Mouse (Mus musculus) right cerebral cortex, postnatal 10 days (tissue): ENCODE results near the gene Cpd.

Experiments used
- DNase-seq, 2 experiments: peaks; one replicate each; pipeline ENCODE4 v3.0.0; 2021; ENCODE audit warnings: low spot score in 2 of 2

Gene Cpd

DNA sequence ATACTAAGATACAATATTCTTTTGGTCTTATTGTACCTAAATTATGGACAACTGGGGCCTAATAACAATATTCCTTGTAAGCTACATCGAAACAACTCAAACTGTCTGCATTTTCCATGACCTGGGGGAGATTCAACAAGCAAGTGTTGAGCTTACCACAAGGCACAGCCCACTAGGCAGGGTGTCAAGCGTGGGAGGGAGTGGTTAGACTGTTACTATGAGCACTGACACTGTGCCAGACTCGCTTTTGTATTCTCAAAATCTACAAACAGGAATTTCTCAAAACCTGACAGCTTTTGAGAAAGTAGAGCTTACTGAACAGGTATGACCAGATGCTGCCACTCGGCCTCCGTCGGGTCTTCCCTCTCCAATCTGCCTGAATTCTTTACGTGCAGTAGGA, 55.5 kb downstream of the Cpd start:
- no peak for DNase-seq

DNA sequence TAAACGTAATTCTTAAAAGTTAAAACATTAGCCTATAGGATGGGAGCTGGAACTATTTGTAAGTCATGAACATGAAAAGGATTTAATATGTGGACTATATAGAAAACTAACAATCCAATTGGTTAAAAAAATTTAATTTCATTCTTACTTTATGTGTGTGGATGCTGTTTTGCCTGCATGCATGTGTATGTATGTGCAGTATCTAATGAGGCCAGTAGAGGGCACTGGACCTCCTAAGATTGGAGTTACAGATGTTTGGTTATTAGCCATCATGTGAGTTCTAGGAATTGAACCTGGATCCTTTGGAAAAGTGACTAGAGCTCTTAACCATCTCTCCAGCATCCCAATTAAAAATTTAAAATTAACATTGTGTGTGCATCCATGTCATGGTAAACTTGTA, 57.6 kb downstream of the Cpd start:
- peak in 1 of 2 experiments; percentile 52 for DNase-seq

DNA sequence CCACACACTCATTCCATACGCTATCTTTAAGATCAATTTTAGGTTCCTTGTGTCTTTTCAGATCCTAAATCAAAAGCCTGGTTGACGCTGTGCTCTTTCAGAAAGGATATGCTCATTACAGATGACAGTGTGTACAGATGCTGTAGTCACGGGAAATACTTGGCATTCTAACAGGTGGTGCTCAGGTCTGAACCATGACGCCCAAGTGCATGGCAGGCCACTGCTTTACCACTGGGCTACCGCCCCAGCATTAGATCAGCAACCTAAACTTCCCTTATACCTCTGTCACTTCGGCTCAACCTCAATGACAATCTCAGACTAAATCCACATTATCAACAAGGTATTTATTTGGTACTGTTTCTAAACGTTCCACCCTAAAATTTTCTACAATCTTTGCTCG, 71.3 kb downstream of the Cpd start:
- no peak for DNase-seq

DNA sequence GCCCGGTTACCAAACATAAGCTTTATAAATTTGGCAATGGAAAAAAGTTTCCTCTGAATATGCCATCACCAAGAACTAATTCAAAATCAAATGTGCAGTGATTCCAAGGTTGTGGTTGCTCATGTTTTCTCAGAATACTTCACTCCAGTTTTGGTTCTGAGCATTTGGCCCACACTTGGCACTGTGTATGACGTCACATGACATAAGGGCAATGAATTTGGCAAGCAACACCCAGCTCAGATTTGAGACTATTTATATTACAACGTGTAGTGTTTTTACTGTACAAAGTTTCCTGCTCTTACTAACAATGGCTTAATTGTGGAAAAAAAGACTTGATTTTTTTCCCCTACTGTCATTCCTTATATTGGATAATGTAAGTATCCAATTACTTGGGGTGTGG, 73.0 kb downstream of the Cpd start:
- no peak for DNase-seq

DNA sequence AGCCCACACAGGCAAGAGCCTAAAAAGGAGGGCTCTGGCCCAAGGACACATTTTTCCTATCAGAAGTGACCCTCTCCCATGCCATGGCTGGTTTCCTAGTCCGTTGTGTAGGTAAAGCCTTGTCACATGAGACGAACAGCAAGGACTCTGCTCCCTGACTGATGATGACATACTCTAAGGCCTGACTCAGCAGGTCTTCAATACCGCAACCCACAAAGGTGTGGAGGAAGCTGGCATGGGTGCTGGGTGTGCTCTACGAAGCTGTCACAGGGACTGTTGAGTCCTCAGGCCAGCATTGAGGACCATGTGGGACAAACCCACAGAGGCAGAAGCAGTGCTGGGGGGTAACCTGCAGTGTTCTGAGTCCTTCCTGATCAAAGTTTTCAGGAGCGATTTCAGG, 76.3 kb downstream of the Cpd start:
- DNase-seq: no peak

DNA sequence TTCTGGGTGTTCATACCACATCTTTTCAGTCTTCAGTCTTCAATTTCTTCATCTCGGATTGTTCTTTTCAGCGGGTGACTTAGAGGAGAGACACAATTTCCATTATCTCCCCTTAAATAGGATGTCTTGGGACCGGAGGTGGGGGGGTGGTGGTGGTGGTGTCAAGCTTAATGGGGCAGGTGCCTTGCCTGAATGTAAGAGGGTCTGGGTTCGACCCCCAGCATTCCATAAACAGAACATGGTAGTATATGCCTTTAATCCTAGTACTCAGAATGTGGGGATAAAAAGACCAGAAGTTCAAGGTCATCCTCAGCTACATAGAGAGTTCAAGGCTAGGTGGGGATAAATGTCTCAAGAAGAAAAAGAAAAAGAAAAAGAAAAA, 83.1 kb downstream of the Cpd start:
- DNase-seq: no peak

DNA sequence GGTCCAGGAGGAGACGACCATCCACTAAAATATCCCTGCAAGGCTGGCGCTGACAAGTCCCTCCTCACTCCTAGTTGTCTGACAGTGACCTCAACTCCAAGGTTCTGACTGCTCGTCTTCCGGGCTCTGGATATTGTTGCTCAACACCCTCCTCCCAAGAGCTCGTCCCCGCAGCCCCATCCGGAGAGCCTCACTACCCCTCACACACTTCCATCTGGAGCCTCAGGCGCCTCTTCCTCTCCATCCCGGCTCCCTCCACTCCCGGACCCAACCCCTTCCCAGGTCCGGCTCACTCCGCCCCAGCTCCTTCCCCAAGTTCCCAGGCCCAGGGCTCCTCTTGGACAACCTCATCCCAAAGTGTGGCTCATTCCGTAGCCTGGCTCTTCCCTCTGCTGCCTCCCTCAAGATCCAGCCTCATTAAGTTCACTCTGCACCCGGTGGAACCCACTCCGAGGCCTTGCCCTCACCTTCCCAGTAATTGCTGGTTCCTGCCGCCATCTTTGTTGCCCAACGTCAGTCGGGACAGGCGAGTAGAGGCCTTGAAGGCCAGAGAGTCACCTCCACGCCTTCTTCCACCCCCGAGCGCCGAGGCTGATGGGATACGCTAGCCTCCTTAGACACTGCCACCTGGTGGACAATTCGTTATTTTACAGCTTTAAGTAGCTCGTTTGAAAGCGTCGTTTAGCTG, 83.6 kb downstream of the Cpd start, which contains the start of gene Gosr1:
TSS of gene Gosr1 (minus strand) at position 527 of the 688 bp plus-strand sequence.
- peak; percentile 96 to 97 for DNase-seq

DNA sequence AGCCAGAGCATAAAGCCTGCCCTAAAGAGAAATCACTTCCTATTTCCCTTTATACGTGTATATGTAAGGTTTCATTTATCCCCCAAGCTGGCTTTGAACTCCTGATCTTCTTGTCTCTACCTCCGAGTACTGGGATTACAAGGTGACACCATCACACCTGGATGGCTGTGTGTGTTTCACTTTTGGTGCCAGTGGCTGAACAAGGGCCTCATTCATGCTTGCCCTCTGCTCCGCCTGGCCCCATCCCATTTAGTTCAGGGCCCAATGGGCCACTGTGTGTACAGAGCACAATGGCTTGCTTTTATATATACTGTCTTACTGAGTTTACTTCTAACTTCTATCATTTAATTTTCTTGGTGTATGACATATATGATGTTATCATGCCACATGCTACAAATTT, 94.5 kb downstream of the Cpd start:
- DNase-seq: no peak

DNA sequence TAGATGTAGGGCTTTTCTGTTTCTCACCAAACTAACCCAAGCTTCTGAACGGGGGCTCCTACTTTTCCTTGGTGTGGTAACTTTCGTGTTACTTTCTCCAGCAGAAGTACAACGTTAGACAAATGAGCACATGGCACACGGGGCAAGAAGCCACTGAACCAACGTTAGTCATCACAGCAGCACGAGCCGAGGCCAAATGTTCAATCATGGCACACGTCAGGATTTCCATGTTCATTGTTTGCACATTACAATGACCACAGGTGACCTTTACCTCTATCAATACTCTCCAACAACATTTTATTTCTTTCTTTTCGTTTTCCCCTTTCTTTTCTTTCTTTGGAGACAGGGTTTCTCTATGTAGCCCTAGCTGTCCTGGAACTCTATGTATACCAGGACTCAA, 98.0 kb downstream of the Cpd start:
- no peak for DNase-seq

DNA sequence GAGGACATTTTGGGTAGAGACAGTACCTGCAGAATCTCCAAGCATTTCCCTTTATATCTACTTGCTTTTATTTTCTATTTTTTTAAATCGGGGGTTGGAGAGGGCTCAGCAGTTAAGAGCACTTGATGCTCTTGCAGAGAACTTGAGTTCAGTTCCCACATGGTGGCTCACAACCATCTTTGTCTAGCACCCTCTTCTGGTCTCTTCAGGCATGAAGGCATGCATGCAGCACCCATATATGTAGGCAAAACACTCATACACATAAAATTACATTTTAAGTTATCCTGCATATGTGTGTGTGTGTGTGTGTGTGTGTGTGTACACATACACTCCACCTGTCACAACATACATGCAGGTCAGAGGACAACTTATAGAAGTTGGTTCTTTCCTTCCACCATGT, 100.9 kb downstream of the Cpd start:
- DNase-seq: no peak

DNA sequence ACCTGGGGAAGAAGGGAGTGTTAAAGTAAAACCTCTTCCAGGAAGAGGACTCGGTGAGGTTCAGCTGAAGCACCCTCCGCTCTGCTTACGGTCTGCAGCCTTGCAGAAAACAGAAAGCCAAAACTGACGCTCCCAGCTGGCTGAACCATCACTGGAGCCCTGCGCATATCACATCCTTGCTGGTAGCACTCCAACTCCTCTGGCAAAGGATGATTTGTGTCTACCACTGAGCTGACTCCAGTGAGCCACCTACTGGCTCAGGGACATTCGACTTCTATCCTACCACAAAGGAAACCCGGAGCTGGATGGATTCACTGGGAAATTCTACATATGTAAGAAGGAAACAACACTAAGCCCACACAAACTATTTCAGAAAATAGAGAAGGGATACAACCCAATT, 102.3 kb downstream of the Cpd start:
- DNase-seq: peak; percentile 59 to 65

DNA sequence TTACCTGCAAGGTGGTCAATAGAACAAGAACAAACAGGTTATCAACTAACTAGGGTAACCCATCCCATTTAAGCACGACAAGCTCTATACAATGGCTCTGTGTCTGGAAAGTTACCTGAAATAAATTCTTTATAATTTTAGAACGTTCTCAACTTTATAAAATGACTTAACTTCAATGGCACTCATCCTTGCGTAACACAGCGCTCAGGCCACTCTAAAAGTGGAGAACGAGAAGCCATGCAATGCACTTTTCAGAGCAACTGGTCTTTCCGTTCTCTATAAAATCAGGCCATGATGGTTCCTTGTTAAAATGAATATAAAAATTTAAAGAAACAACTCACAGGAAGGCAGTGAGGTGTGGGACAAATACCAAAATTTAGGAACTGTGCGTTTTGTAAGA, 104.3 kb downstream of the Cpd start:
- no peak for DNase-seq

DNA sequence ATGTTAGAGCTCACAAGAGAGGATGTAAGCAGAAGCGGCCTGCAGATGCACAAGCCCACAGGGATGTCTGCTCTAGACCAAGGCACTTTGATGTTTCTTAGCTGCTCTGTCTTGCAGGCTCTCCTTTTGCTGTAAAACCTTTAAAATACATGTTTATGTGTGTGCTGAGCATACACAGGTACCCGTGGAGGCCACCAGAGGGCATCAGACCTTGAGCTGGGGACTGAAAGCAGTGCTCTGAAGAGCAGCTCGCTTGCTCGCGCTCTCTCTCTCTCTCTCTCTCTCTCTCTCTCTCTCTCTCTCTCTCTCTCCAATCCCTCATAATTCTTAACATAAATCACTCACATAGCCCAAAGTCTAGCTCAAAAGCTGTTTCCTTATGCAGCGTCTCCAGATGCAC, 107.7 kb downstream of the Cpd start:
- no peak for DNase-seq

DNA sequence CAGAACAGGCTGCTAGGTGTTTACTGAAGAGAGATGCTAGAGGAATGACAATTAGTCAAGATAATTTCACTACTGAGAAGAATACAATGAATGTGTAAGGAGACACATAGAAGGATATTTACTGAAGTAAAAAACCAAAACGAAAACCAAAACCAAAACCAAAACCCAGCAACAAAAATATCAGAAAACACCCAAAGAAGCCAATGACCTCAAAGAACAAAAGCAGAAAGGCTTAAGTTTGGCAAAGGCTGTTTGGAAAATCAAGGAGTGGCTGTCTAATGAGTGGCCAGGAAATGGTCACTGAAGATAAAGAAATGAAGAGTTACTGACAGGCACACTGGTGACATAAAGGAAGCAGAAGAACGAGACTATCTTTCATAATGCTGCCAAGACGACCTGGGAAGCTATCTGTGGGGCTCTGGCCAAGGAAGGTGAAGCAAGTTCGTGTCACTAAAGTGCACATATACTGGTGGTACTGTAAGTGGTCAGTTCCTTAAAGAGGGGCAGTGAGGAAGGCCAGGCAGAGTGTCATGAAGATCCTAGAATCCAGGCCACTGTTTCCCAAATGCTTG, 111.0 kb downstream of the Cpd start:
- no peak for DNase-seq

DNA sequence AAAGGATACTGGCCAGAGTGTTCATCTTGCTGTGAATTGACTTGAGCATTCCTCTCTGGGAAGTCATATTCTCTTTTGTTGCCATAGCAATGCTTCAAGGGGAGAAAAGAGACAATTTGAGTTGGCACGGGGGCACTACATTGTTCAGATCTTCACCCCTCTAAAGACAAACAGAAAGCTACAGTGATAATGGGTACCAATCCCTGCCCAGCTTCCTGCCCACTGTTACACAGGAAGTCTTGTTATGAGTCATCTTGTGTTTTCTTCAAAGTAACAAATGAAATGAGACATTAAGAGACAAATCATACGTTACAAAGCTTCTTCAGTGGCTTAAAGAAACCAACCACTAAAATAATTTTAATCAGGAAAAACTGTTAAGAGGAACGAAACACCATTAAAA, 112.3 kb downstream of the Cpd start:
- no peak for DNase-seq

DNA sequence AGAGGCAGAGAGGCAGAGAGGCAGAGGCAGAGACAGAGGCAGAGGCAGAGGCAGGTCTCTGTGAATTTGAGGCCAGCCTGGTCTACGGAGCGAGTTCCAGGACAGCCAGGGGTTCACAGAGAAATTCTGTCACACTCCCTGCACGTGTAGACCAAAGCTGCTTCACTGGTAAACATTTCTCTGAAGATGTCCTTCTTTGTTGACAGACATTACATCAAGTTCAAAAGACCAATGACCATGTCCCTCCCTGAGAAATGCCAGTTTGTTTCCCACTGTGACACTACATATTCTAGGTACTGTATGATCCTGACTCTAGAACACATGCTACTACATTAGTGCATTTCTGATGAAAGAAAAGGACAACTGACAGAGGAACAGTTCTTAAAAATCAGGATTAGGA, 116.2 kb downstream of the Cpd start:
- no peak for DNase-seq
